Comparison of ENCODE assay signal across 17 mouse cellular contexts in the genomic region with DNA sequence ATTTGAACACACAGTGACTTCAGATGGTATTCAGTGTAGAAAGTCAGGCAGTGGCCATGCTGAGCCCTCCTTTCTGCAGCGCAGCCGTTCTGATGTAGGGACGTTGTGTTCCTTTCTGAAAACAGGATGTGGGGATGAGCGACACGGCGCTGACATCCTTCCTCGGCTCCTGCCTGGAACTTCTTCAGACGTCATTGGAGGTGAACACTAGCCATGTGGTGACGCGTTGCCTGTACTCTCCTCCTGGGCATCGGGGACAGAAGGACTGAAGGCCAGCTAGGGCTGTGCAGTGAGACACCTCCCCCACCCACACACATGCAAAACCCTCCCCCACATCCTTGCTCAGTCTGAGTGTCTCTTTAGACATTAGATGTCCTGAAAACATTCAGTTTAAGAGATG. TPM values are rescaled to one million over a fixed set of nuclear protein-coding genes. Genes with fewer than 3 reads are reported as not detected.
DNase-seq lines count a peak whose midpoint lies in the region; ATAC-seq lines count a peak whose summit lies in the region.
"Had no signal": no experiment of that assay in that cellular context is flagged by ENCODE, and none has a peak within 500 bp of the region (broad histone marks: within the 10 kb centered on the region; RNA-seq: fewer than 3 reads in every experiment).

No protein-coding gene starts in this region.

- ATAC-seq in forebrain, embryonic 11.5 days (replicated peaks; ENCODE audit: low FRiP score): no peak
- ATAC-seq in forebrain, embryonic 15.5 days (replicated peaks): no peak
- peak; percentile 30; the same call in 1 of the 2 replicates for ATAC-seq in liver, embryonic 16.5 days (ENCODE audit: low read depth)
- ATAC-seq in liver, embryonic 12.5 days: no peak
- ATAC-seq in hindbrain, embryonic 14.5 days (ENCODE audit: low FRiP score): no peak
- ATAC-seq: activated CD4-positive, CD25-positive, alpha-beta regulatory T cell, adult 4 months; inflammation-experienced regulatory T-cells, adult 6 months; midbrain, embryonic 15.5 days had no signal

- 88% methylated on average over 11 of the region's 11 CpGs for WGBS in forebrain, embryonic 11.5 days
- 94% methylated on average over 11 of the region's 11 CpGs for WGBS in forebrain, embryonic 15.5 days
- WGBS in liver, embryonic 16.5 days (ENCODE audit: insufficient replicate concordance): 73% methylated on average over 11 of the region's 11 CpGs
- 77% methylated on average over 11 of the region's 11 CpGs for WGBS in liver, embryonic 12.5 days (ENCODE audit: insufficient replicate concordance)
- 96% methylated on average over 11 of the region's 11 CpGs for WGBS in hindbrain, embryonic 14.5 days

- H3K27me3 ChIP-seq in forebrain, embryonic 11.5 days (ENCODE audit: control insufficient read depth, insufficient read depth, low read length): no peaks in the 10 kb centered on the region
- no peaks in the 10 kb centered on the region for H3K27me3 ChIP-seq in forebrain, embryonic 15.5 days
- H3K27me3 ChIP-seq in liver, embryonic 16.5 days (ENCODE audit: control insufficient read depth, insufficient read depth, low read depth, low read length): no peaks in the 10 kb centered on the region
- H3K27me3 ChIP-seq in liver, embryonic 12.5 days (replicated peaks): no peaks in the 10 kb centered on the region
- H3K27me3 ChIP-seq in hindbrain, embryonic 14.5 days (ENCODE audit: control insufficient read depth, insufficient read depth, low read length): no peaks in the 10 kb centered on the region
- H3K27me3 ChIP-seq: embryonic facial prominence, embryonic 15.5 days; forebrain, embryonic 12.5 days; midbrain, embryonic 15.5 days had no signal

- H3K9ac ChIP-seq in forebrain, embryonic 11.5 days (ENCODE audit: low read length): no peak overlapping the region
- no peak overlapping the region for H3K9ac ChIP-seq in forebrain, embryonic 15.5 days (replicated peaks)
- H3K9ac ChIP-seq in liver, embryonic 16.5 days (ENCODE audit: low read depth, low read length): no peak overlapping the region
- H3K9ac ChIP-seq in liver, embryonic 12.5 days: no peak overlapping the region
- H3K9ac ChIP-seq in hindbrain, embryonic 14.5 days: no peak overlapping the region
- H3K9ac ChIP-seq: embryonic facial prominence, embryonic 15.5 days; forebrain, embryonic 12.5 days; midbrain, embryonic 15.5 days had no signal

- H3K36me3 ChIP-seq in forebrain, embryonic 11.5 days (ENCODE audit: control insufficient read depth, insufficient read depth, low read length): peaks cover 4% of the 10 kb centered on the region; the same call in 1 of the 2 replicates
- peaks cover 71% of the 10 kb centered on the region for H3K36me3 ChIP-seq in forebrain, embryonic 15.5 days
- H3K36me3 ChIP-seq in liver, embryonic 16.5 days (ENCODE audit: control insufficient read depth, insufficient read depth): peaks cover 33% of the 10 kb centered on the region
- H3K36me3 ChIP-seq in liver, embryonic 12.5 days: peaks cover 94% of the 10 kb centered on the region
- peaks cover 93% of the 10 kb centered on the region for H3K36me3 ChIP-seq in hindbrain, embryonic 14.5 days (replicated peaks; ENCODE audit: control insufficient read depth, insufficient read depth)

- H3K4me1 ChIP-seq in forebrain, embryonic 11.5 days (replicated peaks; ENCODE audit: control insufficient read depth, insufficient read depth, low read length): no peaks in the 10 kb centered on the region
- H3K4me1 ChIP-seq in forebrain, embryonic 15.5 days: no peaks in the 10 kb centered on the region
- H3K4me1 ChIP-seq in liver, embryonic 16.5 days (ENCODE audit: control insufficient read depth, low read depth, low read length): no peaks in the 10 kb centered on the region
- no peaks in the 10 kb centered on the region for H3K4me1 ChIP-seq in liver, embryonic 12.5 days
- H3K4me1 ChIP-seq in hindbrain, embryonic 14.5 days (replicated peaks; ENCODE audit: control insufficient read depth, insufficient read depth, low read length): no peaks in the 10 kb centered on the region
- H3K4me1 ChIP-seq: embryonic facial prominence, embryonic 15.5 days; forebrain, embryonic 12.5 days; hindbrain, embryonic 10.5 days; midbrain, embryonic 15.5 days had no signal

- H3K9me3 ChIP-seq in forebrain, embryonic 11.5 days (ENCODE audit: control insufficient read depth, low read length): no peaks in the 10 kb centered on the region
- H3K9me3 ChIP-seq in forebrain, embryonic 15.5 days: no peaks in the 10 kb centered on the region
- no peaks in the 10 kb centered on the region for H3K9me3 ChIP-seq in liver, embryonic 16.5 days (replicated peaks; ENCODE audit: control insufficient read depth, low read length)
- no peaks in the 10 kb centered on the region for H3K9me3 ChIP-seq in liver, embryonic 12.5 days (replicated peaks)
- H3K9me3 ChIP-seq in hindbrain, embryonic 14.5 days (ENCODE audit: control insufficient read depth, low read length): no peaks in the 10 kb centered on the region
- H3K9me3 ChIP-seq: embryonic facial prominence, embryonic 15.5 days; forebrain, embryonic 12.5 days; hindbrain, embryonic 10.5 days; midbrain, embryonic 15.5 days had no signal

- H3K27ac ChIP-seq in forebrain, embryonic 11.5 days (ENCODE audit: low read depth, low read length): no peak overlapping the region
- no peak overlapping the region for H3K27ac ChIP-seq in forebrain, embryonic 15.5 days (replicated peaks)
- H3K27ac ChIP-seq in liver, embryonic 16.5 days (ENCODE audit: low read length): no peak overlapping the region
- no peak overlapping the region for H3K27ac ChIP-seq in liver, embryonic 12.5 days
- no peak overlapping the region for H3K27ac ChIP-seq in hindbrain, embryonic 14.5 days
- H3K27ac ChIP-seq: embryonic facial prominence, embryonic 15.5 days; forebrain, embryonic 12.5 days; heart, adult 2 months; hindbrain, embryonic 10.5 days; midbrain, embryonic 15.5 days had no signal

- DNase-seq in forebrain, embryonic 11.5 days (ENCODE audit: low spot score): peak; percentile 42
- DNase-seq in kidney, postnatal 36 days: peak; percentile 48 to 82
- DNase-seq in layer of hippocampus, adult 8-10 months (ENCODE audit: low spot score in 2 of 2): no peak
- DNase-seq in hindbrain, embryonic 14.5 days (ENCODE audit: low spot score): no peak
- DNase-seq in urinary bladder, adult 18-20 months (ENCODE audit: low spot score in 2 of 2): no peak
- DNase-seq: cerebellum, adult 9-10 months; thymus, postnatal 36 days had no signal

- H3K4me3 ChIP-seq in forebrain, embryonic 11.5 days (ENCODE audit: low read depth, low read length): no peak overlapping the region
- H3K4me3 ChIP-seq in forebrain, embryonic 15.5 days: no peak overlapping the region
- no peak overlapping the region for H3K4me3 ChIP-seq in liver, embryonic 16.5 days (ENCODE audit: low read depth, low read length)
- no peak overlapping the region for H3K4me3 ChIP-seq in liver, embryonic 12.5 days
- H3K4me3 ChIP-seq in hindbrain, embryonic 14.5 days (replicated peaks; ENCODE audit: low read length): no peak overlapping the region
- H3K4me3 ChIP-seq: embryonic facial prominence, embryonic 15.5 days; forebrain, embryonic 12.5 days; heart, adult 2 months; hindbrain, embryonic 10.5 days; midbrain, embryonic 15.5 days had no signal

- no peak overlapping the region for H3K4me2 ChIP-seq in forebrain, embryonic 11.5 days (ENCODE audit: low read depth, low read length, severe bottlenecking)
- no peak overlapping the region for H3K4me2 ChIP-seq in forebrain, embryonic 15.5 days (replicated peaks)
- no peak overlapping the region for H3K4me2 ChIP-seq in liver, embryonic 16.5 days (ENCODE audit: low read depth, low read length)
- no peak overlapping the region for H3K4me2 ChIP-seq in liver, embryonic 12.5 days
- H3K4me2 ChIP-seq in hindbrain, embryonic 14.5 days (replicated peaks): no peak overlapping the region
- H3K4me2 ChIP-seq: embryonic facial prominence, embryonic 15.5 days; forebrain, embryonic 12.5 days; midbrain, embryonic 15.5 days had no signal

RNA-seq across cellular contexts. Expression of a gene that starts 52.2 kb away (rescaled TPM):
- polyA plus RNA-seq in forebrain, embryonic 11.5 days (2014; fragmentation: Nextera tagmentation; extraction: Ambion mirVana): 29.8 and 31.5 TPM in 2 replicates
- polyA plus RNA-seq in forebrain, embryonic 15.5 days (2015; fragmentation: Nextera tagmentation; extraction: Ambion mirVana): 19.2 and 19.9 TPM in 2 replicates
- polyA plus RNA-seq in liver, embryonic 16.5 days (2015; fragmentation: Nextera tagmentation; extraction: Ambion mirVana): 17.5 and 17.7 TPM in 2 replicates
- polyA plus RNA-seq in liver, embryonic 12.5 days (2016; fragmentation: Nextera tagmentation; extraction: Ambion mirVana): 32.7 and 34.1 TPM in 2 replicates
- 10 to 100 TPM; 34.1 to 35.7 (median 35.0) TPM for total RNA-seq in layer of hippocampus, adult 8-10 months (2022)
- 18.4 and 21.4 TPM in 2 replicates for polyA plus RNA-seq in hindbrain, embryonic 14.5 days (2014; fragmentation: Nextera tagmentation; extraction: Ambion mirVana)

RNA-seq across cellular contexts. Expression of a gene that starts 54.9 kb away (rescaled TPM):
- polyA plus RNA-seq in forebrain, embryonic 11.5 days (2014; fragmentation: Nextera tagmentation; extraction: Ambion mirVana): 31.8 and 33.1 TPM in 2 replicates
- polyA plus RNA-seq in forebrain, embryonic 15.5 days (2015; fragmentation: Nextera tagmentation; extraction: Ambion mirVana): 34.5 and 40.9 TPM in 2 replicates
- polyA plus RNA-seq in liver, embryonic 16.5 days (2015; fragmentation: Nextera tagmentation; extraction: Ambion mirVana): 10.2 and 12.6 TPM in 2 replicates
- 19.2 and 19.9 TPM in 2 replicates for polyA plus RNA-seq in liver, embryonic 12.5 days (2016; fragmentation: Nextera tagmentation; extraction: Ambion mirVana)
- 10 to 100 TPM; 65.4 to 75.8 (median 72.2) TPM for total RNA-seq in layer of hippocampus, adult 8-10 months (2022)
- polyA plus RNA-seq in hindbrain, embryonic 14.5 days (2014; fragmentation: Nextera tagmentation; extraction: Ambion mirVana): 38.1 and 46.1 TPM in 2 replicates

Comparison
In these comparisons a context has a peak if more than half of its experiments do, and no peak if none do; other contexts are left out.
1. DNase-seq: peak in forebrain, embryonic 11.5 days (single experiment) and kidney, postnatal 36 days (2 of 2); none in layer of hippocampus, adult 8-10 months (0 of 2), hindbrain, embryonic 14.5 days (single experiment) and urinary bladder, adult 18-20 months (0 of 2).